Mouse (Mus musculus) lung, postnatal 10 days (tissue): ENCODE measurements around the gene Akr1c20.

ENCODE experiments used
- DNase-seq: peaks from one replicate; pipeline ENCODE4 v3.0.0; 2021

Gene Akr1c20

DNA sequence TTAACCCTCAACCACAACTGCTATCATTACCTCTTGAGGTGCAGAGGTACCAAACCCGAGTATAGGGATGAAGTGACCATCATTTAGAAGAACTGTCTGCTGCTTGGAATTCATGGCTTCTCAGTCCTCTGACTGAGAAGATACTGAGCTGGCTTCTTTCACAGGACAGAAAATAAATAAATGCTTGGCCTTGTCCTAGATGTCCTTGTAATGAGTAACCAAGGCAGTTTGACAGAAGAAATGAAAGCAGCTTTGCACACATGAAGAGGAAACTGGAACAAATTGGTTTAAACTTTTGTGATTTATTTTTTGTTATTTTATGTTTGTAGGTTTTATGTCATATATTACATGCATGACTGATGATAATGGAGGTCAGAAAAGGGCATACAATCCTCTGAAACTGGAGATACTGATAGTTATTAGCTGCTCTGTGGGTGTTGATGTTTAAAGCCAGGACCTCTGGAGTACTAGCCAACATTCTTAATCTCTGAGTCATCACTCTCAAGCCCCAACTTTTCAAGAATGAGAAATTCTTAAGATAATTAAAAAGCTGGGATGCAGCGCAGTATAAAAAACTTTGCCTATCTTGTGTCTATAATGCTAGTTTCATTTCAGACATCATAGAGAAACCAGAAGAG lies at the start of gene Akr1c20:
TSS of gene Akr1c20 (minus strand) at position 145 of the 638 bp plus-strand sequence.
- no peak for DNase-seq

DNA sequence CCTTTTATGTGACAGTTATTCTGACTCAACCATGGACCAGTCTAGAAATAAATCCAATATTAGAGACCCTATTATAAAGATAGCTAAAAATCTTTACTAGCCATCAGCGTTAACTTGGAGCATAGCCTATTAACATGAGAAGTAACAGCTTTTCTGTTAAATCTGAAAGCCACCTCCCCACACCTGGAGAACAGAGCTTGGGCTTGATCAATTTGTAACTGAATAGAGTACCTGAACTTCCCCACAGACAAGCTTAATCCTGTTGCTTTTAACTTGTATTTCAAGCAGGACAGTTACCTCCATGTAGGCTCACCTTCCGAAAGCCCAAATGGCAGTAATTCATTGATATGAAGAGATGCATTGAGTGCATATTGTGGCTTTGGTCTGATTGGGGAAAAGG lies 42.9 kb upstream of the Akr1c20 start:
- DNase-seq, result no peak

DNA sequence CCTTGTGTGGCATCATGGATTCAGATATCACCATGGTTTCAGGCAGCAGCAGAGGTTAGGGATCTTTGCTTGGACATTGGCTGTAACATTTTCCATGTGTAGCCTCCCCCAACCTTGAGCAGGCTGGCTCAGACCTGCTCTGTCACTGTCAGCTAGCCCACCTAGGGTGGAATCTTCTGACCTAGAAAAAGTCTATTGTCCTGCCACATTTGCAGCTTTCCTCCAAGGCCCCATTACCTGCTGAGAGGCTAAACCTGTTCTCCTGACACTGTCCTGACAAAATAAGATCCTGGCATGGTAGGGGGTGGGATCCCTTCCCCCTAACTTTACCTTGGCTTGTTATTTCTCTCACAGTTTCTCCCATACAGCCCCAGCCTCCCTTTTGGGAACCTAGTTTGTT lies 37.4 kb upstream of the Akr1c20 start:
- no peak for DNase-seq

- no peak for DNase-seq
Measured at GRCm38 (mm10) chr13:4559143-4559542, 36.0 kb upstream of the Akr1c20 start.

DNA sequence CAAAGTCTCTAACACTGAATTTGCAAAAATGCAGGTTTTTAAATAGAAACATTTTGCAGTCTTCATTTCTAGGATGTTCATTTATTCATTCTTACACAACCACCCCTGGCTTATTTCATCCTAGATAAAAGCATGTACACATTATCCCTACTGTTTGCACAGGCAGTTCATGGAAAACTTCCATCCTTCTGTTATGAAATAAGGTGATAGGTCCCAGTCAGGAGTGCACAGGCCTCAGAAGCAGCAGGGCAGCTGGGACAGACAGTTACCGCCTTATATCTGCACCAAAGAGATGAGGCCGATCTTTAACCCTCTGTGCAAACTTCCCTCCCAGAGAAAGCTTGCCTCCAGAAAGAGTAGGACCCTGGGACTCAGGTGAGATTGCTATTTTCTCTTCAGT lies 8.3 kb downstream of the Akr1c20 start:
- no peak for DNase-seq

DNA sequence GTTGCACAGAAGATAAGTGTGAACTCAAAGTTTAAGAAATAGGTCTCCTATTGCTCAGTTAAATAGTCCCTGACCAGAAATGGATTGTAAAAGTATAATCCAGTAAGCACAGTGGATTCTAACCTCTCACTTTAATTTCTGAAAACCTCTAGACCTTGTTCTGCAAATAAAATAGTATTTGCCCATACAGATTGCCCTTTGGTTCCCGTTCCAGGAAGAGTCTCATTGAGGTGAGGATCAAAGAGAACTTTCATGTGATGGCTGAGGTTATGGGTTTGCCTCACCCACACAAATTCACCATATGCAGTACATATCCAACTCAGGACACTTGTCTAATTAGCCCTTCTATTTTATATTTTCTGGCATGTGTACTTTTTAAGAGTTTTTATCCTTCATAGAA lies 55.2 kb downstream of the Akr1c20 start:
- DNase-seq, result no peak

GRCm38 (mm10) chr13:4465641-4466040 lies 57.5 kb downstream of the Akr1c20 start:
- no peak for DNase-seq
